Comparison of ENCODE assay signal across 12 mouse cellular contexts in the genomic region with DNA sequence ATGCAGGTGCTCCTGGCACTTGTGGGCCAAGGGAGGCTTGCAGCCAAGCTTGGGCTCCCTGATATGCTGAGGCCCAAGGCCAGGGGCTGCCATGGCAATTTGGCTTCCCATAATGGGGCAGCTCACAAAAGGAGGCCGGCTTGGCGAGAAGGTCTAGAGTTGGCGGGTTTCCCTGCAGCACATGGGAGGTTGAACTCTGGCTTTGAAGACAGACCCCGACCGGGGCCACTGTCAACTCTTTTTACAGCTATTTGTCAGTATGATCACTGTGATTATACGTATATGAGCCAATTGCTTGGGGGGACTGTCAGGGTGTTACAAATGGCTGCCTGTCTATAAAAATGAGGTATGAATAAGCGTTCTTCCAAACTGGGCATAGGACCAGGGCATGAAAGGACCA. TPM values are rescaled to one million over a fixed set of nuclear protein-coding genes. Genes with fewer than 3 reads are reported as not detected.
A peak's percentile ranks its signal among the peaks of the same experiment; 100 is the strongest.
DNase-seq lines count a peak whose midpoint lies in the region; ATAC-seq lines count a peak whose summit lies in the region.
"Had no signal": no experiment of that assay in that cellular context is flagged by ENCODE, and none has a peak within 500 bp of the region (broad histone marks: within the 10 kb centered on the region; RNA-seq: fewer than 3 reads in every experiment).

No protein-coding gene starts in this region.

- H3K27me3 ChIP-seq in heart, embryonic 10.5 days (ENCODE audit: insufficient read depth, poor library complexity, severe bottlenecking) = no peaks in the 10 kb centered on the region
- H3K27me3 ChIP-seq: embryonic facial prominence, embryonic 15.5 days; intestine, embryonic 15.5 days; lung, embryonic 15.5 days had no signal

- H3K4me1 ChIP-seq in heart, embryonic 10.5 days = no peaks in the 10 kb centered on the region

- ATAC-seq in erythroblast, adult 5-6 weeks (replicated peaks; ENCODE audit: low FRiP score, poor library complexity, severe bottlenecking) = no peak
- ATAC-seq: CD4-positive, CD25-positive, alpha-beta regulatory T cell, adult 4 months; intestine, embryonic 15.5 days had no signal

- H3K36me3 ChIP-seq in heart, embryonic 10.5 days = peaks cover 9% of the 10 kb centered on the region
- H3K36me3 ChIP-seq: embryonic facial prominence, embryonic 15.5 days had no signal

- H3K27ac ChIP-seq in heart, embryonic 10.5 days = no peak overlapping the region
- H3K27ac ChIP-seq: embryonic facial prominence, embryonic 15.5 days; intestine, embryonic 15.5 days; lung, embryonic 15.5 days had no signal

- WGBS in heart, embryonic 10.5 days = 90% methylated on average over 7 of the region's 7 CpGs

- H3K9me3 ChIP-seq in heart, embryonic 10.5 days = peaks cover 2% of the 10 kb centered on the region; the same call in 1 of the 2 replicates
- H3K9me3 ChIP-seq: embryonic facial prominence, embryonic 15.5 days; intestine, embryonic 15.5 days; lung, embryonic 15.5 days had no signal

- no peak overlapping the region for H3K4me3 ChIP-seq in heart, embryonic 10.5 days
- H3K4me3 ChIP-seq: embryonic facial prominence, embryonic 15.5 days; intestine, embryonic 15.5 days; lung, embryonic 15.5 days had no signal

- peak; percentile 15 for DNase-seq in heart, adult 8-10 months (ENCODE audit: low spot score)
- no peak for DNase-seq in heart, embryonic 10.5 days (ENCODE audit: low spot score)
- DNase-seq in cerebellum, postnatal 36 days = peak; percentile 22 to 33
- DNase-seq in layer of hippocampus, adult 9-11 months = peak; percentile 66
- DNase-seq in right cerebral cortex, adult 18-20 months = peak; percentile 56
- no peak for DNase-seq in urinary bladder, postnatal 25 days (ENCODE audit: low spot score)
- DNase-seq in retina, embryonic 14.5 days (ENCODE audit: low spot score) = no peak

RNA-seq across cellular contexts. Expression of a gene that starts 50.6 kb away (rescaled TPM):
- not detected for total RNA-seq in heart, adult 8-10 months (2022)
- 0.10 and 0.26 TPM in 2 replicates for polyA plus RNA-seq in heart, embryonic 10.5 days (2016; fragmentation: Nextera tagmentation; extraction: Ambion mirVana)
- not detected in 2 replicates for total RNA-seq in erythroblast, adult 5-6 weeks (2015; ENCODE audit: low replicate concordance)
- total RNA-seq in erythroblast, adult 5-6 weeks (2017; ENCODE audit: low replicate concordance) = not detected in 2 replicates
- polyA plus RNA-seq: CD4-positive, CD25-positive, alpha-beta regulatory T cell, adult 4 months had no signal

Comparison
In these comparisons a context has a peak if more than half of its experiments do, and no peak if none do; other contexts are left out.
1. DNase-seq: peak in heart, adult 8-10 months (single experiment), cerebellum, postnatal 36 days (2 of 2), layer of hippocampus, adult 9-11 months (single experiment) and right cerebral cortex, adult 18-20 months (single experiment); none in heart, embryonic 10.5 days (single experiment), urinary bladder, postnatal 25 days (single experiment) and retina, embryonic 14.5 days (single experiment).